Mouse (Mus musculus) embryonic facial prominence, embryonic 15.5 days (tissue): ENCODE results near the gene Gbp3. TPM values are rescaled to one million over a fixed set of nuclear protein-coding genes. Genes with fewer than 3 reads are reported as not detected.
"Not testable (repeated sequence)": the region's sequence is repeated elsewhere in the genome, so short reads cannot be mapped to it uniquely, and the experiment has no call there.

Experiments
- ATAC-seq: fragments of 200-750 bp; cut with Nextera tagmentation; 2 replicates; pipeline ENCODE4 v1.8.0; 2017; ENCODE audit warnings: low read depth, moderate TSS enrichment; ENCODE audit not compliant: insufficient number of reproducible peaks, low FRiP score, low TSS enrichment
- H3K27ac ChIP-seq: fragments of 300-500 bp; sonication (generic); replicated peaks from 2 replicates; pipeline ENCODE4 v1.5.1; 2015; ENCODE audit warnings: mild to moderate bottlenecking, inconsistent platforms
- H3K27me3 ChIP-seq: fragments of 300-500 bp; sonication (generic); 2 replicates; pipeline ENCODE4 v1.6.1; 2015; ENCODE audit warnings: inconsistent platforms
- H3K36me3 ChIP-seq: fragments of 300-500 bp; sonication (generic); 2 replicates; pipeline ENCODE4 v1.6.1; 2015; ENCODE audit warnings: mild to moderate bottlenecking, inconsistent platforms
- H3K4me1 ChIP-seq: fragments of 300-500 bp; sonication (generic); 2 replicates; pipeline ENCODE4 v1.6.1; 2015; ENCODE audit warnings: inconsistent platforms
- H3K4me2 ChIP-seq: fragments of 300-500 bp; sonication (generic); replicated peaks from 2 replicates; pipeline ENCODE4 v1.6.1; 2015; ENCODE audit warnings: mild to moderate bottlenecking, inconsistent platforms
- H3K4me3 ChIP-seq: fragments of 300-500 bp; sonication (generic); replicated peaks from 2 replicates; pipeline ENCODE4 v1.5.1; 2015; ENCODE audit warnings: mild to moderate bottlenecking, inconsistent platforms
- H3K9ac ChIP-seq: fragments of 300-500 bp; sonication (generic); 2 replicates; pipeline ENCODE4 v1.6.1; 2015; ENCODE audit warnings: inconsistent platforms
- H3K9me3 ChIP-seq: fragments of 300-500 bp; sonication (generic); replicated peaks from 2 replicates; pipeline ENCODE4 v1.6.1; 2016; ENCODE audit warnings: inconsistent platforms
- WGBS: fragments of 180-500 bp; shearing (Covaris S2); methylation state at CpG from one replicate; pipeline ENCODE4 v1.1.7; 2015; 5-methylcytosine and 5-hydroxymethylcytosine counted together
- polyA plus RNA-seq: library from polyadenylated mRNA; unstranded; fragments of >200 nt; fragmentation: Nextera tagmentation; extraction: Ambion mirVana; gene quantifications from 2 replicates; pipeline ENCODE4 v1.2.1, GENCODE M21; 2015

The Gbp3 gene
- polyA plus RNA-seq, 1 experiment from 2014 or later, result 1.7 TPM

DNA sequence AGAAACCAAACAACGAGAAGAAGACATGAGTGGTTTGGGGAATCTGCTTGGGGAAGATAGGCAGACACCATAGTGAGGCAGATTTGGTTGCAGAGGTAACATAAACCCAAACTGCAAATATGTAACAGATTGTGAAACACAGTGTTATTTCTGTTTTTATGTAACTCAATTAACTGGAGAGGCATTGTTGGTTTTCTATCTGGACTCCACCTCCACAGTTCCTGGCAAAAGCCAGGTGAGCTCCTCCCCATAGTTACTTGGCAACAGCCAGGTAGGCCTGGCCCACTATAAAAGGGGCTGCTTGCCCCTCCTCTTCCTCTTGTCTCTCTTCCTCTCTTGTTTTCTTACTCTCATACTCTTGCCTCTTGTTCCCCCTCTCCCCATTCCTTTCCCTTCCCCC lies 5.2 kb upstream of the Gbp3 start:
- Histone ChIP-seq H3K4me2 (no peak overlapping the region), H3K4me3 (no peak overlapping the region), H3K9ac (no peak overlapping the region), H3K27me3 (no peaks in the 10 kb centered on the region), H3K4me1 (no peaks in the 10 kb centered on the region), H3K27ac (no peak overlapping the region), H3K36me3 (no peaks in the 10 kb centered on the region), H3K9me3 (no peaks in the 10 kb centered on the region)
- WGBS, result 67% methylated on average over 1 of the region's 1 CpGs
- no peak for ATAC-seq

DNA sequence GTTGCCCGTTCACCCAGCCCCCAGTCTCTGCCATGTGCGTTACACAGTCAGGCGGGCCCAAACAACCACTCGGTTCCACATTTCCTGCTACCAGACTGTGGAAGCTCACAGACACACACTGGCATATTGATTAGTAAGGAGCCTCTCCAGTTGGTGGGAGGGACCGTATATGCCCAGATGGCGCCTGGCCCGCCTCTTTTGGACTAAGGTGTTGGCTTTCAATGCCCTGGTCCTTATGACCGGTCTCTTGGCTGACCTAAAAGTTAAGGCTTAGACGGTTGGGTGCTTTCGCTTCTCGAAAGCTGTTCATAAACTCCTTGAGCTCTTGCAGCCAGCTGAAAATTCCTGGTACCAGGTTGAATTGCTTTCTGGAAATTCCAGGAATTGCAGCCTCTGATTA lies 4.2 kb upstream of the Gbp3 start:
- no peak overlapping the region for H3K9ac ChIP-seq
- H3K9me3 ChIP-seq, result no peaks in the 10 kb centered on the region
- no peak overlapping the region for H3K4me3 ChIP-seq
- H3K4me1 ChIP-seq, result no peaks in the 10 kb centered on the region
- no peak for ATAC-seq
- H3K4me2 ChIP-seq, result no peak overlapping the region
- no peaks in the 10 kb centered on the region for H3K36me3 ChIP-seq
- H3K27ac ChIP-seq, result no peak overlapping the region
- WGBS, result 89% methylated on average over 11 of the region's 11 CpGs
- no peaks in the 10 kb centered on the region for H3K27me3 ChIP-seq

DNA sequence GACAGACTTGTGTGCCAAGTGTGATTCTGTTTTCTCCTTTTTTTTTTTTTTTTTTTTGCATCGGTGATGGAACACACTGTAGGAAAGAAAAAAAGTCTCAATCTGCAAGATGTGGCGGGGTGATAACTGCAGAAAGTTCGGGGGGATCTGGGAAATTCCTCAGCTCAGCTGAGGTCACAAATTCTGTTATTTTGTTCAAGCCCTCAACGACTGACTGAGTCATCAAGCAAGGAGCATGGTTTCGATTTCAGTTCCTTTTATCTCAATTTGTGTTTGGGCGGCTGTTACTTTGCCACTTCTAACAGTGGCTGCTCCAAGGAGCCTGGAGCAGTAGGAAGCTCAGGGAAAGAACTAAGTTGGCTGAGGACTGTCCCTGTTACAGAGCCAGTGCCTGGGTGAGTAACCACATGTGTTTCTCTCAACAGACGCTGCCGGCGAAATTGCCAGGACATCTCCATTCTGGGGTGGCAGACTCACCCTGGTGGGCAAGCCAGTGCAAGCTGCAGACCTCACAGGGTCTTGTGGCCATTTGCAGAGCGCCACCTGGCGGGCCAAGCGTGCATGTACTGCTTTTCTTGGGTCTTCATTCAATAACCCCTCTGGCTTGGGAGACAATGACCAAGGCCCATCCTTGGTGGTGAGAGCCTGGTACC lies 596 bp downstream of the Gbp3 start:
- Histone ChIP-seq H3K4me3 (peak overlapping the region; percentile 42), H3K4me1 (no peaks in the 10 kb centered on the region), H3K27me3 (no peaks in the 10 kb centered on the region), H3K9me3 (no peaks in the 10 kb centered on the region), H3K36me3 (no peaks in the 10 kb centered on the region), H3K9ac (no peak overlapping the region), H3K27ac (no peak overlapping the region), H3K4me2 (peak overlapping the region; percentile 51)
- 6% methylated on average over 12 of the region's 12 CpGs for WGBS
- peak; percentile 43; the same call in 1 of the 2 replicates for ATAC-seq

DNA sequence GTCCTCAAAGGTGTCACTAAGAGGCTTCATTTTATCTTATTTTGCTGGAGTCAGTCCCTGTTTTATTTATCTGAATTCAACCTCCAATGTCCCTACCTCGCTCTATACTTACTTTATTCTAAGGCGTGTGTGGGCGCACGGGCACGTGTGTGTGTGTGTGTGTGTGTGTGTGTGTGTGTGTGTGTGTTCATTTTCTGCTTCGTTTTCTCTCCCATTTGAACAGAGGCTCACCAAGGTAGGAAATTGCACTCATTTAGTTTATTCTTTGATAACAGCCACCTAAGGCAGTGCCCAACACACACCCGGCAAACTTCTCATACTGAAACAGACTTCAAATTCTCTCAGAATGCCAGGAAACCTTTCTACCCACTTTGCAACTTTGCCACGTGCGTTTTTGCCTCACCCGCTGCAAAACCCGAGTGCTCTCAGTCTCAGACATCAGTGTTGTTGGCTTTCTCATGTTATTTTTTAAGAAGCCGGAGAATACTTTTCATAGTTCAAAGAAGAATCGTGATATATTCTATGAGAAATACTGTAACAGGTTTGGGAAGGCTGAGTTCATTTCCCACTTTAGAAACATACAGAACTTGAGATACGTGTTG lies 1.3 kb downstream of the Gbp3 start:
- 80% methylated on average over 14 of the region's 14 CpGs for WGBS
- Histone ChIP-seq H3K27me3 (no peaks in the 10 kb centered on the region), H3K9me3 (no peaks in the 10 kb centered on the region), H3K4me2 (no peak overlapping the region), H3K4me3 (no peak overlapping the region), H3K36me3 (no peaks in the 10 kb centered on the region), H3K4me1 (no peaks in the 10 kb centered on the region), H3K9ac (no peak overlapping the region), H3K27ac (no peak overlapping the region)
- no peak for ATAC-seq

DNA sequence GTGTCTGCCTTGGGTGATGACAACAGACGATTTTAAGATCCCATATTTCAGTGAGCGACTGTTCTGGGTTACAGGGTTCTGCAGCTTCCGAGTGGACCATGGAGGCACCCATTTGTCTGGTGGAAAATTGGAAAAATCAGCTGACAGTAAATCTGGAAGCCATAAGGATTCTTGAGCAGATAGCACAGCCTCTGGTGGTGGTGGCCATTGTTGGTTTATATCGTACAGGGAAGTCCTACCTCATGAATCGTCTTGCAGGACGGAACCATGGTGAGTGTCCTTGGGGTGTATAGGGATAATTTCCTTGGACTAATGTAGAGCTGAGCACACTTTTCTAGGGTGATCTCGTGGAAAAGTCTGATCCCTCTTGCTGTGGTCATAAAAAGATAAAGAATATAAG lies 1.8 kb downstream of the Gbp3 start:
- H3K27ac ChIP-seq, result no peak overlapping the region
- H3K4me2 ChIP-seq, result no peak overlapping the region
- H3K27me3 ChIP-seq, result no peaks in the 10 kb centered on the region
- no peak for ATAC-seq
- no peaks in the 10 kb centered on the region for H3K4me1 ChIP-seq
- no peak overlapping the region for H3K9ac ChIP-seq
- no peaks in the 10 kb centered on the region for H3K36me3 ChIP-seq
- no peak overlapping the region for H3K4me3 ChIP-seq
- H3K9me3 ChIP-seq, result no peaks in the 10 kb centered on the region
- WGBS, result 83% methylated on average over 7 of the region's 7 CpGs

DNA sequence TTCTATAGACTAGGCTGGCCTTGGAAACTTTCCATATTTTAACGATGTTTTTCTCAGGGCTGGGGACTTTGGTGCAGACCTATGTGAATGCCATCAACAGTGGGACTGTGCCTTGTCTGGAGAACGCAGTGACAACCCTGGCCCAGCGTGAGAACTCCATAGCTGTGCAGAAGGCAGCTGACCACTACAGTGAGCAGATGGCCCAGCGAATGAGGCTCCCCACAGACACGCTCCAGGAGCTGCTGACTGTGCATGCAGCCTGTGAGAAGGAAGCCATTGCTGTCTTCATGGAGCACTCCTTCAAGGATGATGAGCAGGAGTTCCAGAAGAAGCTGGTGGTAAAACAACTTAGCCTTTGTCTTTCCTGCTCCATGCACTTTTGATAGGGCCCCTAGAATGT lies 7.7 kb downstream of the Gbp3 start:
- not testable (repeated sequence) for H3K4me1 ChIP-seq, H3K36me3 ChIP-seq, H3K27ac ChIP-seq, H3K9ac ChIP-seq, H3K4me3 ChIP-seq, H3K4me2 ChIP-seq, H3K27me3 ChIP-seq, H3K9me3 ChIP-seq
- 74% methylated on average over 5 of the region's 5 CpGs for WGBS
- peak; percentile 51; the same call in 1 of the 2 replicates for ATAC-seq

DNA sequence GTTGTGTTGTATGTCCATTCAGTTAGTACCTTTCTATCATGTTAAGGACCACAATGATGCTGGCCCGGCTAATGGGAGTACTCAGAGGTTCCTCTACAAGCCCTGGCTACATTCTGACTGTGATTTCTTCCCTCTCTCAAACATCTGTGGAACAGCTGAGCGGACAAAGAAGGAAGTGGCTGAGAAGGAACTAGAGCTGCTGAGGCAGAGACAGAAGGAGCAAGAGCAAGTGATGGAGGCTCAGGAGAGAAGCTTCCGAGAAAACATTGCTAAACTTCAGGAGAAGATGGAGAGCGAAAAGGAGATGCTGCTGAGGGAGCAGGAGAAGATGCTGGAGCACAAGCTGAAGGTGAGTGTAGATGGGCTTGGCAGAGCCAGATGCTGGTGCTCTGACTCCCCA lies 10.9 kb downstream of the Gbp3 start:
- no peak overlapping the region for H3K9ac ChIP-seq
- no peak overlapping the region for H3K4me3 ChIP-seq
- H3K4me1 ChIP-seq, result no peaks in the 10 kb centered on the region
- no peak overlapping the region for H3K27ac ChIP-seq
- H3K4me2 ChIP-seq, result no peak overlapping the region
- no peaks in the 10 kb centered on the region for H3K36me3 ChIP-seq
- ATAC-seq, result no peak
- H3K27me3 ChIP-seq, result no peaks in the 10 kb centered on the region
- 82% methylated on average over 4 of the region's 4 CpGs for WGBS
- no peaks in the 10 kb centered on the region for H3K9me3 ChIP-seq

DNA sequence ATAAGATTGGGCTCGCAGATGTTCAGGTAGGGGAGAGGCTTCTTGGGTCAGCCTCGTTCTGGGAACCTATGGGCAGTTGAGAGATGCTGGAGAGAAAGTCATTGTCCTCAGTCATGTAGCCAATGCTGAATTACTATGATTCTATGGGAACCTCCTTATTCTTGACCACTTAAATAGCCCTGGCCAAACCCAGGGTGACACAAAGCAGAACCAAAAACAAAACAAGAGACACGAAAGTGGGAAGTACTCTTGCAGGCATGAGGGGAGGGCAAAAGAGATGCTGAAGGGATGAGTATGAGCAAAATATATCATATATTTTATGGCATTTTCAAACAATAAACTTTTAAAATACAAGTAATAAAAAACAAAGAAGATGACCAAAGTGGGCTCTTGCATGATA lies 17.3 kb downstream of the Gbp3 start:
- Histone ChIP-seq H3K4me3 (no peak overlapping the region), H3K9ac (no peak overlapping the region), H3K4me2 (no peak overlapping the region), H3K27me3 (no peaks in the 10 kb centered on the region), H3K36me3 (no peaks in the 10 kb centered on the region), H3K27ac (no peak overlapping the region), H3K9me3 (no peaks in the 10 kb centered on the region), H3K4me1 (no peaks in the 10 kb centered on the region)
- ATAC-seq, result no peak
- WGBS, result 78% methylated on average over 3 of the region's 3 CpGs

DNA sequence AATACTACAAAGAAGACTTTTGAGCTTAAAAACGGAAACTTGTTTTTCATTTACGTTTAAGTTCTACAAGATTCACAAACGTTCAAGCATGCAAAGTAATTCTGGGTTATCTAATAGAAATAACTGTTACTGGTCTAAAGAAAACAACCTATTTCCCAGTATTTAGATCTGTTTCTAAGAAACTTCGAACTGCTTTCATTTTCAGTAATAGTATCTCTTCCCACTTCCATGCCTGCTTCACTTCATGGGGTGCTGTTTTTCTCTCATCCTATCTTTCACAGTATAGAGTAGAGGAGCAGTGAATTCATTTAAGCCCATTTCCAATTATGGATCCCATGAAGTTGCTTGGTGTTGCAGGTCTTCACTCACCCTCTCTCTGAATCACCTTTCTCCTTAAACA lies 18.5 kb downstream of the Gbp3 start:
- no peaks in the 10 kb centered on the region for H3K4me1 ChIP-seq
- no peaks in the 10 kb centered on the region for H3K27me3 ChIP-seq
- no peak overlapping the region for H3K4me2 ChIP-seq
- ATAC-seq, result no peak
- no peaks in the 10 kb centered on the region for H3K36me3 ChIP-seq
- H3K4me3 ChIP-seq, result no peak overlapping the region
- 86% methylated on average over 4 of the region's 4 CpGs for whole genome bisulfite sequencing
- no peaks in the 10 kb centered on the region for H3K9me3 ChIP-seq
- no peak overlapping the region for H3K9ac ChIP-seq
- no peak overlapping the region for H3K27ac ChIP-seq

DNA sequence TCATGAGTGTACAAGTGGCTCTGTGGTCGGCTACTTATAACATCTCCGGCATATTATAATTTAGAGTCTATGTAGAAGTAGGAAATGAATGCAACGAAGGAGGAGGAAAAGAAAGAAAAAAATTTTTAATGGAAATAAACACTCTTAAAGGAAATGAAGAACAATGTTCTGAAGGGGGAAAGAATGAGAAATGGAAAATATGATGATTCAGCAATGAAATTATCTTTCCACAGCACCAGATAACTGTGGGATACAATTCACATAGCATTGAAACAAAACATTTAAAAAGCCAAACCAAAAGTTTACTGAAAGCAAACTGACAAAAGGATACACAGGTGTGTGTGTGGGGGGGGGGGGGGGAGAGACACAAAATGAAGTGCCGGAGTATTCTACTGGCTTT lies 23.2 kb downstream of the Gbp3 start:
- H3K4me3 ChIP-seq, result no peak overlapping the region
- H3K36me3 ChIP-seq, result no peaks in the 10 kb centered on the region
- 83% methylated on average over 4 of the region's 4 CpGs for WGBS
- no peak for ATAC-seq
- H3K4me1 ChIP-seq, result no peaks in the 10 kb centered on the region
- H3K27me3 ChIP-seq, result no peaks in the 10 kb centered on the region
- no peak overlapping the region for H3K27ac ChIP-seq
- no peak overlapping the region for H3K9ac ChIP-seq
- H3K4me2 ChIP-seq, result no peak overlapping the region
- H3K9me3 ChIP-seq, result no peaks in the 10 kb centered on the region

DNA sequence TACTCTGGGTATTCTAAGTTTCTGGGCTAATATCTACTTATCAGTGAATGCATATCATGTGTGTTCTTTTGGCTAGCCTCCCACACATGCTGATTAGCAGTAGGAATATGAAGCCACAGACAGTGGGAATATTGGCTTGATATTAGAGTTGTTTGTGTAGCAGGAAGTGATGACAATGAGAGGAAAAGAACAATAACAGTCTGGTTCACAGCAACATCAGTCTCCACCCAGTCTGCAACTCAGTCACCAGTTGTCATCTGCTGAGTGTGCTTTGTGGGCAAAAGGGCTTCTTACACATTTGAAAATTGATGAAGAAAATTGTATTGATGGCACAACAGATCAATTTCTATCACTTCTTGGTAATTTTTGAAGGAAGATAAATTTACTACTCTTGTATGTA lies 27.6 kb downstream of the Gbp3 start:
- H3K4me3 ChIP-seq, result no peak overlapping the region
- no peaks in the 10 kb centered on the region for H3K4me1 ChIP-seq
- ATAC-seq, result no peak
- no peaks in the 10 kb centered on the region for H3K36me3 ChIP-seq
- H3K9me3 ChIP-seq, result no peaks in the 10 kb centered on the region
- H3K27me3 ChIP-seq, result no peaks in the 10 kb centered on the region
- no peak overlapping the region for H3K27ac ChIP-seq
- no peak overlapping the region for H3K9ac ChIP-seq
- H3K4me2 ChIP-seq, result no peak overlapping the region

DNA sequence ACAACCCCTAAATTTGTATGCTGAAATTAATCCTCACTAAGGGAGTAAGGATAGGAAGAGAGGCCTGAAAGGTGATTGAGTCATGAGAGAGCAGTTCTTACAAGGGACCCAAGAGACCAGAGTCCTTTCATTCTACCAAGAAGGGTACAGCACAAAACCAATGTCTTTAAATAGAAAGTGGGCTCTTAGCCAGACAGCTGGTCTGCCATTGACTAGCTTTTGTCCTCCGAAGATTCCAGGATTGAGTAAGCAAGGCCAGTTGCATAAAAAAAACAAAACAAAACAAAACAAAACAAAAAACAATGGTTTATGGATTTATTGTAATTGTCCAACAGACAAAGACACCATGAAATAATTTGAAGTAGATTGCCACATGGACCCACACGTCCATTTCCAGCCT lies 29.1 kb downstream of the Gbp3 start:
- WGBS, result 56% methylated on average over 2 of the region's 2 CpGs

More for the DNA sequence above, 29.1 kb downstream of the Gbp3 start:
- Histone ChIP-seq H3K36me3 (no peaks in the 10 kb centered on the region), H3K4me3 (no peak overlapping the region), H3K9ac (no peak overlapping the region), H3K9me3 (no peaks in the 10 kb centered on the region), H3K27ac (no peak overlapping the region), H3K4me2 (no peak overlapping the region), H3K4me1 (no peaks in the 10 kb centered on the region), H3K27me3 (no peaks in the 10 kb centered on the region)
- no peak for ATAC-seq
